Mouse (Mus musculus): ENCODE measurements around the gene Gucy2e. TPM values are rescaled to one million over a fixed set of nuclear protein-coding genes. Genes with fewer than 3 reads are reported as not detected.

Gene Gucy2e
- polyA plus RNA-seq, 1 experiment: not detected

GRCm38 (mm10) chr11:69221070-69221469 is 15.8 kb downstream of the Gucy2e start:
- no peaks in the 10 kb centered on the region for H3K4me1 ChIP-seq (ENCODE audit: control insufficient read depth, insufficient read depth, low read length)
- no peak for DNase-seq
- no peak overlapping the region for H3K4me3 ChIP-seq (replicated peaks; ENCODE audit: extremely low read depth, low read depth, low read length)
- 68% methylated on average over 4 of the region's 4 CpGs for WGBS
- TF ChIP-seq POLR2A (IDR thresholded peaks at IDR 0.05; ENCODE audit: borderline replicate concordance, extremely low read depth, low read depth, low read length) (no peak), CTCF (IDR thresholded peaks at IDR 0.05; ENCODE audit: insufficient read depth, low read length) (no peak)

- 49% methylated on average over 2 of the region's 2 CpGs for WGBS
- no peak for DNase-seq
- Histone ChIP-seq H3K4me3 (replicated peaks; ENCODE audit: extremely low read depth, low read depth, low read length) (no peak overlapping the region), H3K4me1 (ENCODE audit: control insufficient read depth, insufficient read depth, low read length) (no peaks in the 10 kb centered on the region)
- TF ChIP-seq CTCF (IDR thresholded peaks at IDR 0.05; ENCODE audit: insufficient read depth, low read length): no peak
- no peak for TF ChIP-seq POLR2A (IDR thresholded peaks at IDR 0.05; ENCODE audit: borderline replicate concordance, extremely low read depth, low read depth, low read length)
Measured at GRCm38 (mm10) chr11:69218661-69219060, 18.2 kb downstream of the Gucy2e start.

- Histone ChIP-seq H3K4me1 (ENCODE audit: control insufficient read depth, insufficient read depth, low read length) (no peaks in the 10 kb centered on the region), H3K4me3 (replicated peaks; ENCODE audit: extremely low read depth, low read depth, low read length) (no peak overlapping the region)
- DNase-seq: no peak
- TF ChIP-seq CTCF (IDR thresholded peaks at IDR 0.05; ENCODE audit: insufficient read depth, low read length): no peak
- TF ChIP-seq POLR2A (IDR thresholded peaks at IDR 0.05; ENCODE audit: borderline replicate concordance, extremely low read depth, low read depth, low read length): no peak
- WGBS: 85% methylated on average over 5 of the region's 5 CpGs
Measured at GRCm38 (mm10) chr11:69217411-69217810, 19.4 kb downstream of the Gucy2e start.

GRCm38 (mm10) chr11:69211431-69211830 is 25.4 kb downstream of the Gucy2e start:
- no peak for TF ChIP-seq CTCF (IDR thresholded peaks at IDR 0.05; ENCODE audit: insufficient read depth, low read length)
- TF ChIP-seq POLR2A (IDR thresholded peaks at IDR 0.05; ENCODE audit: borderline replicate concordance, extremely low read depth, low read depth, low read length): no peak
- Histone ChIP-seq H3K4me1 (ENCODE audit: control insufficient read depth, insufficient read depth, low read length) (no peaks in the 10 kb centered on the region), H3K4me3 (replicated peaks; ENCODE audit: extremely low read depth, low read depth, low read length) (no peak overlapping the region)
- 17% methylated on average over 2 of the region's 2 CpGs for whole genome bisulfite sequencing
- no peak for DNase-seq

- TF ChIP-seq CTCF (IDR thresholded peaks at IDR 0.05; ENCODE audit: insufficient read depth, low read length) (no peak), POLR2A (IDR thresholded peaks at IDR 0.05; ENCODE audit: borderline replicate concordance, extremely low read depth, low read depth, low read length) (no peak)
- WGBS: 74% methylated on average over 13 of the region's 13 CpGs
- no peak overlapping the region for H3K4me3 ChIP-seq (replicated peaks; ENCODE audit: extremely low read depth, low read depth, low read length)
Measured at GRCm38 (mm10) chr11:69202469-69203230, 34.2 kb downstream of the Gucy2e start.

GRCm38 (mm10) chr11:69200231-69200630 is 36.6 kb downstream of the Gucy2e start:
- Histone ChIP-seq H3K4me1 (ENCODE audit: control insufficient read depth, insufficient read depth, low read length) (no peaks in the 10 kb centered on the region; the same call in 1 of the 2 replicates), H3K4me3 (replicated peaks; ENCODE audit: extremely low read depth, low read depth, low read length) (no peak overlapping the region)
- WGBS: 56% methylated on average over 6 of the region's 6 CpGs
- no peak for DNase-seq
- TF ChIP-seq POLR2A (IDR thresholded peaks at IDR 0.05; ENCODE audit: borderline replicate concordance, extremely low read depth, low read depth, low read length) (no peak), CTCF (IDR thresholded peaks at IDR 0.05; ENCODE audit: insufficient read depth, low read length) (no peak)

More at GRCm38 (mm10) chr11:69202469-69203230, 34.2 kb downstream of the Gucy2e start:
- no peak for DNase-seq
- no peaks in the 10 kb centered on the region for H3K4me1 ChIP-seq (ENCODE audit: control insufficient read depth, insufficient read depth, low read length)

- H3K4me3 ChIP-seq (replicated peaks; ENCODE audit: extremely low read depth, low read depth, low read length): no peak overlapping the region
- WGBS: 96% methylated on average over 1 of the region's 1 CpGs
- H3K4me1 ChIP-seq (ENCODE audit: control insufficient read depth, insufficient read depth, low read length): no peaks in the 10 kb centered on the region; the same call in 1 of the 2 replicates
- no peak for DNase-seq
- TF ChIP-seq POLR2A (IDR thresholded peaks at IDR 0.05; ENCODE audit: borderline replicate concordance, extremely low read depth, low read depth, low read length) (no peak), CTCF (IDR thresholded peaks at IDR 0.05; ENCODE audit: insufficient read depth, low read length) (no peak)
Measured at GRCm38 (mm10) chr11:69199251-69199650, 37.6 kb downstream of the Gucy2e start.

GRCm38 (mm10) chr11:69197743-69198142 is 39.1 kb downstream of the Gucy2e start, which contains the start of gene Alox8:
TSS of gene Alox8 (minus strand) at chr11:69197843.
- Histone ChIP-seq H3K4me1 (ENCODE audit: control insufficient read depth, insufficient read depth, low read length) (no peaks in the 10 kb centered on the region; the same call in 1 of the 2 replicates), H3K4me3 (replicated peaks; ENCODE audit: extremely low read depth, low read depth, low read length) (no peak within 1 kb of the TSS)
- 36% methylated on average over 6 of the region's 6 CpGs for WGBS
- TF ChIP-seq CTCF (IDR thresholded peaks at IDR 0.05; ENCODE audit: insufficient read depth, low read length) (no peak), POLR2A (IDR thresholded peaks at IDR 0.05; ENCODE audit: borderline replicate concordance, extremely low read depth, low read depth, low read length) (no peak)
- DNase-seq: no peak

- WGBS: under 1% methylated on average over 14 of the region's 14 CpGs
- TF ChIP-seq CTCF (IDR thresholded peaks at IDR 0.05; ENCODE audit: insufficient read depth, low read length) (no peak), POLR2A (IDR thresholded peaks at IDR 0.05; ENCODE audit: borderline replicate concordance, extremely low read depth, low read depth, low read length) (no peak)
- Histone ChIP-seq H3K4me1 (ENCODE audit: control insufficient read depth, insufficient read depth, low read length) (no peaks in the 10 kb centered on the region; the same call in 1 of the 2 replicates), H3K4me3 (replicated peaks; ENCODE audit: extremely low read depth, low read depth, low read length) (no peak overlapping the region)
- DNase-seq: no peak
Measured at GRCm38 (mm10) chr11:69197194-69197593, 39.6 kb downstream of the Gucy2e start.

GRCm38 (mm10) chr11:69196766-69197165 is 40.1 kb downstream of the Gucy2e start:
- WGBS: 9% methylated on average over 5 of the region's 5 CpGs
- Histone ChIP-seq H3K4me1 (ENCODE audit: control insufficient read depth, insufficient read depth, low read length) (no peaks in the 10 kb centered on the region; the same call in 1 of the 2 replicates), H3K4me3 (replicated peaks; ENCODE audit: extremely low read depth, low read depth, low read length) (no peak overlapping the region)
- no peak for DNase-seq
- TF ChIP-seq CTCF (IDR thresholded peaks at IDR 0.05; ENCODE audit: insufficient read depth, low read length): no peak
- no peak for TF ChIP-seq POLR2A (IDR thresholded peaks at IDR 0.05; ENCODE audit: borderline replicate concordance, extremely low read depth, low read depth, low read length)
